Mouse (Mus musculus) liver, adult 2 months (tissue): ENCODE data around the gene Emd.

Source experiments
- CTCF ChIP-seq: fragments of 200-500 bp; IDR thresholded peaks from 2 replicates; pipeline ENCODE4 v1.5.1; 2011; ENCODE audit warnings: low read depth, low read length, control low read depth
- POLR2A ChIP-seq: fragments of 200-500 bp; IDR thresholded peaks from 2 replicates; pipeline ENCODE4 v1.6.1; 2011; ENCODE audit warnings: low read length, control low read depth; ENCODE audit not compliant: insufficient read depth; ENCODE audit errors: extremely low read depth

GRCm38 (mm10) chrX:74230038-74230437, 24.4 kb upstream of the Emd start:
- TF ChIP-seq POLR2A (no peak), CTCF (no peak)
